Mouse (Mus musculus): ENCODE measurements around the gene Mtap.
A peak's percentile ranks its signal among the peaks of the same experiment; 100 is the strongest.

Mtap gene

DNA sequence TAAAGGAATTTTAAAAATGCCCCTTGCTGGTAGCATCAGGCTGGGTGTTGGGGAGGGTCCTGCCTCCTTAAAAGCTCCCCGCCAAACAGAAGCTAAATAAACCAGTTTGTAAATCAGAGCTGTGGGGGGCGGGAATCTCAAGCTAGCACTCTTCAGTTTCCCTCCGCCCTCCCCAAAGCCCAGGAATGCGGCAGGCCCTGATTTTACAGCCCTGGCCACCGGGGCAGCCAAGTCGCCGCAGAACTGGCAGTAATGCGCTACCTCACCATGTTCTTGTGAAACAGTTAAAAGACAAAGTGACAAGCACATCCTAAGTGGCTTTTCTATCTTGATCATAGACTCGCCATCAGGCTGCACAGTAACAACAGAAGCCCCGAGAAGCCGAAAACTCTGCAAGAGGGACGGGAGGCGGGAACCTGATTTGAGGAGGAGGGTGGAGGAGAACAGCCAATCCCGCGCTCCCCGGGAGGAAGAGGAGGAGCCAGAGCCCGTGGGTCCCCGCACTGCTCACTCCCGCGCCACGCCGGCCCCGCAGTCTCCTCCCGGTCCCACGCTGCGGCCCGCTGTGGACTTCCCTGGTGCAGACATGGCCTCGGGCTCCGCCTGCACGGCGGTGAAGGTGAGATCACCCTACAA, at the start of gene Mtap:
Gene Mtap (plus strand): TSS at position 217 of the 636 bp plus-strand sequence.
- peak; percentile 63 for DNase-seq (ENCODE audit: low spot score)

GRCm38 (mm10) chr4:89089110-89089509, 47.8 kb upstream of the Mtap start:
- DNase-seq (ENCODE audit: low spot score): no peak

DNA sequence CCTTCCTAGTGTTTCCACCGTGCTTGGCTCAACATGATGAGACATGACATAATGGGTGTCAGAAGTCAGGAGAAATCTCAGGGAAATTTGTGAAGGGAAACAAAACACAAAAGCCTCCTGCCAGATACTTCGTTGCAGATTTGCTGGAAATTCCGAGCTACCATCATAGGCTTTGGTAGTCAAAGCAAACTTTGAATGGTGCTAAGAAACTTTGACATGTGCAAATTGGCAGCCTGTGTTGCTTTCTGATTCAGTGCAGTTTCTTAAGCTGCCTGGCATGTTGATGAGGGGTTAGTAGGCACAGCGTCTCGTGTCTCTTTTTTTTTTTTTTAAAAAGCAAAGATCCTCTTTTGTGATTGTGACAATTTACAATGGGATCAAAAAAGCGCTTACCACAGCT, 46.7 kb upstream of the Mtap start:
- DNase-seq (ENCODE audit: low spot score): no peak

DNA sequence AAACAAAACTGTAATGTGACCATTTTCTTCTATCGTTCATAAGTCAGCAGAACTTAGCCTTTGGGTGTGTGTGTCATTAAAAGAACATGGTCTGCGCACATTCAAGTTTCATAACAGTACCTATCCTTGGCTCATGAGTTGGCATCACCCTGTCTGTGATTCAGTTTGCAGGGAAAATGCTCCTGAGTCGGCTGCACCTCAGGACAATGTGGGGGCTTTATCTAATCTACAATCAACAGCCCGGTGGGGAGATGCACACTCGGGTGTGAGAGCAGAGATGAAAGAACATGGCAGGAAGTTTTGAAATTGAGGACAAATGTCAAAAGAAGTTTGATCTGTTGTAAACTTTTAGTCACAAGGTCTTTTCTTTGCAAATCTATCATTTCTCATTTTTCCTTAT, 44.8 kb upstream of the Mtap start:
- DNase-seq (ENCODE audit: low spot score): no peak

- no peak for DNase-seq (ENCODE audit: low spot score)
Measured at GRCm38 (mm10) chr4:89094773-89095172, 42.1 kb upstream of the Mtap start.

GRCm38 (mm10) chr4:89098261-89098660, 38.7 kb upstream of the Mtap start:
- DNase-seq (ENCODE audit: low spot score): no peak

DNA sequence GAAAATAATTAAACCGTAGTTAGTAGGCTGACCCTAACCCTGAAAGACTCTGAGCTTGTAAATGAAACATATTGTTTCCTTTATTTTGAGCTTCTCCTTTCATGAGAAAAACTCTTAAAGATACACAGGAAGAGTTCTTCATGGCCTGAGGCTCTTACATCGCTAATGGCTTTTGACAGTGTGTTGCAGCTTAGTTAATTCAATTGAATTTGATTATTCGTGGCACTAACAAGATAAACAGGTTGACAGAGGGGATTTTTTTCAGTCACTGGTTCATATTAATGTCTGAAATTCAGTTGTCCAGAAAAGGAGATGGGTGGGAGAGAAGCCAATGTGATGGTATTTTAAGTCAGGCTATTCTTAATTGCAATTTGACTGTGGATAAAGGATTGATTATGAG, 35.6 kb upstream of the Mtap start:
- DNase-seq (ENCODE audit: low spot score): peak; percentile 34

GRCm38 (mm10) chr4:89102283-89102682, 34.6 kb upstream of the Mtap start:
- no peak for DNase-seq (ENCODE audit: low spot score)

GRCm38 (mm10) chr4:89105486-89105885, 31.4 kb upstream of the Mtap start:
- no peak for DNase-seq (ENCODE audit: low spot score)

DNA sequence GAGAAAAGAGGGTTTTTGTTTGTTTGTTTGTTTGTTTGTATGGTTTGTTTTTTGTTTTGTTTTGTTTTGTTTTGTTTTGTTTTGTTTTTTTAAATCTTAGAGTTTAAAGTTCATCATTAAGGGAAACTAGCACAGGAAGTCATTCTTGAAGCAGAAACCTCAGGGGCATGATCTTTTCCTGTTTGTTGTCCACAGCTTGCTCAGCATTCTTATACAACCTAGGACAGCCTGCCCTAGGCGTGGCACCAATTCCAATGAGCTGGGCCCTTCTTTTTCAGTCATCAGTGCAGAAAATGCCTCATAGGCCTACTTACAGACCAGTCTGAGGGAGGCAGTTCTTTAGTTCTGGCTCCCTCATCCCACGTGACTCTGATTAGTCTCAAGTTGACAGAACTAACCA, 30.4 kb upstream of the Mtap start:
- DNase-seq (ENCODE audit: low spot score): no peak

DNA sequence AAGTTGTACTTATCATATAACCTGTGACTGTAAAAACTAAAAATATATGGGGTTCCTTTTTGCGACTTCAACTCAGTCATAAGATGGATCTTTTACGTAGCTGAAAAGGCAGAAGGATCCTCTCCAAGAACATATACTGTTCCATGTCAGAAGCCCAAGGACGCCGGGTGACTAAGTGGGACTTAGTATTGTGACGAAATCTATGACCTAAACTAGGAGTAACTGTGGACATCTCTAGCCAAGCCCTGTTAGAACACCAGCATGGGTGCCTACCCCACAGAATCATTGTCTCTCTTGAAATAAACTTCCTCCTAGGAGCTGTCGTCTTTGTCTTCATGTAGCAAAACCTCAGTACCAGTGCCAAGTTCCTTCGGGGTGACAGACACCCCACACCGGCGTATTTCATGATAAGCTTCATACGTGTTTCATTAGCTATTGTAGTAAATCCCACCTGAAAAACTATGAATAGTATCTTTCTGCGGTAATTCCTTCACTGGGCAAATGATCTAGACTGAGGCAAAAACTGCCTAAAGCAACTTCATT, 24.7 kb upstream of the Mtap start:
- no peak for DNase-seq (ENCODE audit: low spot score)

DNA sequence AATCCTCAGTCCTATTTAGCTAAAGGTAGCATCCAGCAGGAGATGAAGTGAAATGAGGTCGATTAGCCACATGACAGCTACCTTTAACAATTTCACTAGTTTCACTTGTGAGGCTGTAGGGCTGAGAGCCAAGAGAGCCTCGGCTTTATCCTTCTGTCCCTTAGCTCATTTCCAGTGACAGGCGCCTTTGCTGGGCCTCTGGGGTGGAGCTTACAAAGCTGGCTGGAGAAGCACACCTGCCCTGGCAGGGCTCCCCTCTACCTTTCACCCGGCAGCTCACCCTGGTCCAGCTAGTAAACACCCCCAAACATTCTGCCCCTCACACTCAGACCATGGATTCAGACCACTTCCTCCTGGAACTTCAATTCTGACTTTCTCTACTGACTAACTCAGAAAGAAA, 24.1 kb upstream of the Mtap start:
- no peak for DNase-seq (ENCODE audit: low spot score)

DNA sequence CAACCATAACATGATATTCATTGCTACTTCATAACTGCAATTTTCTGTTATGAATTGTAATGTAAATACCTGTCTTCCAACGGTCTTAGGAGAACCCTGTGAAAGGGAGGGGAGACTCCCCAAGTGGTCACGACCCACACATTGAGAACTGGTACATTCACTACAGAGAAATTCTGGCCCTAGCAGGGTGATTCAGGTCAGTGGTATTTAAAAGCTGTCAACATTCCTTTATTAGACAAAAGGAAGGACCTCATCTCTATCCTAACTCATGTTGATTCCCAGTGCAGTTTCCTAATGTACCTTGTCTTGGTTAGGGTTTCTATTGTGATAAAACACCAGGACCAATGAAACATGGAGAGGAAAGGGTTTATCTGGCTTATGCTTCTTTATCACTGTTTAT, 20.9 kb upstream of the Mtap start:
- DNase-seq (ENCODE audit: low spot score): no peak

DNA sequence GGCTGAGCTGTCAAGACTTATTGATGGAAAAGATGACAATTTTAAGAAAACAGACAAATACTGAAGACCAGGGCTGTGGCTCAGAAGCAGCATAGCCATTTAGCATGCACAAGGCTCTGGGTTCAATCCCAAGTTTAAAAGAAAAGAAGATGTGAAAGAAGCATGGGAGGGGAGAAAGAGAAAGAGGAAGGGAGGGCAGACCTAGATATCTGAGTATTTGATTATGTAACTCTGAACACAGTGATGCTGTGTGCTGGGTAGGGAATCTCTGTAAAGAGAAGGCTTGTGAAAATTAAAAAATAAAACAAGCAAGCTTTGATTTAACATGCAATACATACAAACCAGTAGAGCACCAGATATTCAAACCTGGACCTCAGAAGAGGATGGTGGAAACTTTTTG, 17.0 kb upstream of the Mtap start:
- no peak for DNase-seq (ENCODE audit: low spot score)

DNA sequence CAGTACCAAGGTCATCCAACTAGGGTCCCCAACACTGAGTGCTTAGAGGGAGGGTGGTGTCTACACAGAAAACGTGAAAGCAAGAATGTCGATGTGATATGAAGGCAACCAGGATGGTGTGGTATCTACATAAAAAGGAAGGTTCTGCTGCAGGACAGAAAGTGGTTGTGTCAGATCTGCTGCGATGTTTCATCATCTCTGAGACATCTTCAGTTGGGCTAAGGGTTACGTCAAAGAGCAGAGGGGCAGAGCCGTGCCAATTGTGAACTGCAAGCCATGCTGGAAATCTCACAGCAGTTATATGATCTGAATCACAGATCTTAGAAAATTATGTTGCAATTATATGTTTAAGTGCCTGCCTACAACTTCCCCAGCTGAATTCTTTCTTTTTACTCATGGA, 16.6 kb upstream of the Mtap start:
- DNase-seq (ENCODE audit: low spot score): no peak

- no peak for DNase-seq (ENCODE audit: low spot score)
Measured at GRCm38 (mm10) chr4:89123446-89124243, 13.3 kb upstream of the Mtap start.

DNA sequence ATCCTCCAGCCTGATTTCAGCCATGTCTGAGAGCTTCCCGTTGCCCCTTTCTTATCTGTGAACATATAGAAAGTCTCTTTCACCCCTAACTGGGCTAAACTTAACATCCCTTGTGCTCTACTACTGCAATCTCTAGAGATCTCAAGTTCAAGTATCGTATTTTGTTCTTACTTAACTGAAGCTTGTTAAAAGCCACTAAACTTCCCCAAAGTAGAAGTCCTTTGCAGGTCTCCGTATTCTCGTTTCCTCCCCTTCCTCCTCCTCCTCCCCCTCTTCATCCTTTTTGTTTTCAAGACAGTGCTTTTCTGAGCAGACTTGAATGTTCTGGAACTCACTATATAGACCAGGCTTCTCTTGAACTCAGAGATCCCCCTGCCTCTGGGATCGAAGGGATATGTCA, 9.2 kb upstream of the Mtap start:
- no peak for DNase-seq (ENCODE audit: low spot score)

- DNase-seq (ENCODE audit: low spot score): peak; percentile 42
Measured at GRCm38 (mm10) chr4:89128080-89128936, 8.6 kb upstream of the Mtap start.

GRCm38 (mm10) chr4:89128937-89129277, 8.0 kb upstream of the Mtap start:
- no peak for DNase-seq (ENCODE audit: low spot score)

DNA sequence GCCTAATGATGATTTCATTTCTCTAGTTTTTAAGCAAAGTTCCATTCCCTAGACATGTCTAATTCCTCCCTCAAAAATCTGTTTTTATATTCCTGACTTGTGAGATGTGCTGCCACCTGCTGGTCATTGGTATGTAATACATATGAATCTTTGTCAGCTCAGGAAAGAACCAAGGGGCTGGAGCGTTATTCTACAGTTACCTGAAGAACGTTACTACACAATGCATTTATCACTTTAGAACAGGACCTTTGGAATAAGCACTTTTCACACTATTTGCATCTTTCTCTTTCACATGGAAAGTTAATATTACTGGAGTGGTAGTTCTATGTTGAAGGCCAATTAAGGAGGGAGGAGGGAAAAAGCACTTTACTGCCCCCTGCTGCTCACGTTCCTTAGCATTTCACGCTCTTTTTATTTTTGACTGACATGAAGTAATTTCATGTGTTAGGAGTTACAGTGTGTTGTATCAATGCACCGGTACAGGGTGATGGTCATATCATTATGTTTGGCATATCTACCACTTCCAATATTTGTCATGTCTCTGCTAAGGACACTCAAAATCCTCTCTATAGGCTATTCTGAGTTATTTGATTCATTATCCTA, 7.5 kb upstream of the Mtap start:
- peak; percentile 73 for DNase-seq (ENCODE audit: low spot score)

GRCm38 (mm10) chr4:89131795-89132194, 5.1 kb upstream of the Mtap start:
- no peak for DNase-seq (ENCODE audit: low spot score)

DNA sequence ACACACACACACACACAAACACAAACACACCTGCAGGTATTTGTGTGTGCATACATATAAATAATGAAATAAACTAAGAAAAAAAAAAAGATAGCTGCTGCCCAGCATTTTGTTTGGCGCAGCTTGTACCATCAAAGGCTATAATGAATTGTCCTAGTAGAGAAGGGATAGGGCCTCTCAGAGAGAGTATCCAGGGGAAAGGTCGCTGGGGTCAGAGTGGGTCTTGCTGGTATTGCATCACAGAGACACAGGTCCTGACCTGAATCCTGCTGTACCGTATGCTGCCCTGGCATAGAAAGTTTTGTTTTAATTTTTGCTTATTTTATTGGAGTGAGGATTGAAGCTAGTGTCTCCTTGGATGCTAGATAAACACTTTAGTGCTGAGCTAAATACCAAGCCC, 566 bp upstream of the Mtap start:
- DNase-seq (ENCODE audit: low spot score): no peak
